Mouse (Mus musculus): ENCODE results near the gene Edc3.

- TF ChIP-seq HCFC1 (IDR thresholded peaks at IDR 0.05; ENCODE audit: borderline replicate concordance, insufficient read depth, low read length) = no peak
- no peak for TF ChIP-seq ZC3H11A (IDR thresholded peaks at IDR 0.05; ENCODE audit: borderline replicate concordance, low read depth, low read length)
- no peak for TF ChIP-seq CHD2 (IDR thresholded peaks at IDR 0.05; ENCODE audit: low read depth, low read length)
Measured at GRCm38 (mm10) chr9:57697380-57697779, 11.0 kb upstream of the Edc3 start.

All from ES-E14 (cell line).